8 mouse cellular contexts compared by ENCODE assay signal in genomic region chr2:31164841-31165455, GRCm38 (mm10). TPM values are rescaled to one million over a fixed set of nuclear protein-coding genes. Genes with fewer than 3 reads are reported as not detected.
DNase-seq lines count a peak whose midpoint lies in the region; ATAC-seq lines count a peak whose summit lies in the region.

No protein-coding gene starts in this region.

- peaks cover 91% of the 10 kb centered on the region for H3K79me2 ChIP-seq in macrophage (ENCODE audit: inconsistent target)

- 65% methylated on average over 5 of the region's 5 CpGs for WGBS in macrophage (ENCODE audit: missing documents)
- 52% methylated on average over 5 of the region's 5 CpGs for WGBS in midbrain, embryonic 16.5 days

- H3K4me2 ChIP-seq in midbrain, embryonic 16.5 days (ENCODE audit: low read length), result no peak overlapping the region

- ATAC-seq in midbrain, embryonic 16.5 days, result no peak

- H3K9me3 ChIP-seq in midbrain, embryonic 16.5 days (replicated peaks; ENCODE audit: control insufficient read depth, low read length, poor library complexity, severe bottlenecking), result no peaks in the 10 kb centered on the region

- no peaks in the 10 kb centered on the region for H3K27me3 ChIP-seq in midbrain, embryonic 16.5 days (ENCODE audit: control insufficient read depth, insufficient read depth, low read depth, low read length)

- DNase-seq in layer of hippocampus, postnatal 36 days, result peak; percentile 25 to 26
- no peak for DNase-seq in layer of hippocampus, adult 9-10 months (ENCODE audit: low spot score)
- peak; percentile 65 for DNase-seq in ZHBTc4 (ENCODE audit: low read depth, low spot score)
- DNase-seq in heart, adult 9 months (ENCODE audit: low spot score in 2 of 2), result peak; percentile 53 to 60
- DNase-seq in kidney, postnatal 10 days, result peak; percentile 81
- DNase-seq in urinary bladder, postnatal 10 days (ENCODE audit: low spot score), result no peak

- H3K4me1 ChIP-seq in midbrain, embryonic 16.5 days (ENCODE audit: control insufficient read depth, insufficient read depth, low read length), result no peaks in the 10 kb centered on the region; the same call in 1 of the 2 replicates

- H3K36me3 ChIP-seq in macrophage (ENCODE audit: inconsistent target), result peaks cover 26% of the 10 kb centered on the region; the same call in 1 of the 2 replicates
- peaks cover 9% of the 10 kb centered on the region; the same call in 1 of the 2 replicates for H3K36me3 ChIP-seq in midbrain, embryonic 16.5 days (ENCODE audit: control insufficient read depth, insufficient read depth, low read length)

- H3K27ac ChIP-seq in macrophage, result 0 out of 2 replicates have a peak overlapping the region, but pooled peaks have one; percentile 5
- H3K27ac ChIP-seq in midbrain, embryonic 16.5 days (ENCODE audit: low read length), result no peak overlapping the region

- no peak overlapping the region for H3K4me3 ChIP-seq in macrophage (ENCODE audit: inconsistent target)
- H3K4me3 ChIP-seq in midbrain, embryonic 16.5 days (ENCODE audit: low read depth, low read length), result no peak overlapping the region

- no peak overlapping the region for H3K9ac ChIP-seq in midbrain, embryonic 16.5 days (ENCODE audit: low read depth, low read length)

RNA-seq across cellular contexts. Expression of gene Gpr107, which starts 12.8 kb away (rescaled TPM):
- total RNA-seq in layer of hippocampus, postnatal 36 days (2021), result 10 to 100 TPM; 41.7 to 47.4 TPM
- 100 to 1,000 TPM; 139 to 319 (median 251) TPM for total RNA-seq in macrophage (2018; cell fraction: chromatin; rRNA removed)
- total RNA-seq in macrophage (2018; cell fraction: cytosol; rRNA removed), result 10 to 100 TPM; 30.7 to 54.7 (median 44.4) TPM
- total RNA-seq in macrophage (2018; cell fraction: nucleus; rRNA removed), result 100 to 1,000 TPM in 15 of 26 experiments, 10 to 100 TPM in 11; 80.4 to 185 (median 108) TPM
- 44.0 to 60.9 TPM (median 45.0 TPM) in 3 replicates for polyA plus RNA-seq in macrophage (2018)
- 34.9 and 43.6 TPM in 2 replicates for polyA plus RNA-seq in midbrain, embryonic 16.5 days (2015; fragmentation: Nextera tagmentation; extraction: Ambion mirVana)

RNA-seq across cellular contexts. Expression of gene Fnbp1, which starts 23.1 kb away (rescaled TPM):
- 100 to 1,000 TPM; 104 to 118 TPM for total RNA-seq in layer of hippocampus, postnatal 36 days (2021)
- 100 to 1,000 TPM; 230 to 652 (median 349) TPM for total RNA-seq in macrophage (2018; cell fraction: chromatin; rRNA removed)
- total RNA-seq in macrophage (2018; cell fraction: cytosol; rRNA removed), result 10 to 100 TPM; 45.7 to 98.1 (median 65.6) TPM
- total RNA-seq in macrophage (2018; cell fraction: nucleus; rRNA removed), result 100 to 1,000 TPM; 117 to 400 (median 216) TPM
- 77.2 to 118 TPM (median 110 TPM) in 3 replicates for polyA plus RNA-seq in macrophage (2018)
- 31.5 and 33.2 TPM in 2 replicates for polyA plus RNA-seq in midbrain, embryonic 16.5 days (2015; fragmentation: Nextera tagmentation; extraction: Ambion mirVana)

Comparison
In these comparisons a context has a peak if more than half of its experiments do, and no peak if none do; other contexts are left out.
1. DNase-seq: peak in layer of hippocampus, postnatal 36 days (2 of 2), ZHBTc4 (single experiment), heart, adult 9 months (2 of 2) and kidney, postnatal 10 days (single experiment); none in layer of hippocampus, adult 9-10 months (single experiment) and urinary bladder, postnatal 10 days (single experiment).